Mouse (Mus musculus) liver, embryonic 14.5 days (tissue): ENCODE data around the gene Prtg.

Experiments used
- CTCF ChIP-seq: IDR thresholded peaks from 2 replicates; pipeline ENCODE4 v1.5.1; 2016; ENCODE audit warnings: antibody characterized with exemption, low read depth, control low read depth
- EP300 ChIP-seq: IDR thresholded peaks from 2 replicates; pipeline ENCODE4 v1.6.1; 2016; ENCODE audit warnings: antibody characterized with exemption, low read depth

- TF ChIP-seq CTCF (no peak), EP300 (no peak)
Measured at GRCm38 (mm10) chr9:72862186-72862585, 55.5 kb downstream of the Prtg start.
